Mouse (Mus musculus) frontal cortex, postnatal 36 days (tissue): ENCODE data around the gene Ldlrad3.

Experiments
- DNase-seq, 2 experiments: peaks; one replicate each; pipeline ENCODE4 v3.0.0; 2022; ENCODE audit warnings: low spot score in 2 of 2

Ldlrad3 gene

GRCm38 (mm10) chr2:102073266-102074037 is 112.7 kb downstream of the Ldlrad3 start:
- DNase-seq, result no peak

- DNase-seq, result no peak
These were observed 113.3 kb downstream of the Ldlrad3 start for GRCm38 (mm10) chr2:102072859-102073258.

- peak; percentile 36 to 59 for DNase-seq
These were observed 115.0 kb downstream of the Ldlrad3 start for GRCm38 (mm10) chr2:102071022-102071717.

GRCm38 (mm10) chr2:102064826-102065441 is 121.3 kb downstream of the Ldlrad3 start:
- no peak for DNase-seq

GRCm38 (mm10) chr2:102063906-102064505 is 122.2 kb downstream of the Ldlrad3 start:
- DNase-seq, result no peak

GRCm38 (mm10) chr2:102062861-102063468 is 123.2 kb downstream of the Ldlrad3 start:
- no peak for DNase-seq

GRCm38 (mm10) chr2:102061921-102062320 is 124.3 kb downstream of the Ldlrad3 start:
- no peak for DNase-seq

GRCm38 (mm10) chr2:102057746-102058145 is 128.4 kb downstream of the Ldlrad3 start:
- no peak for DNase-seq

GRCm38 (mm10) chr2:102057029-102057685 is 129.0 kb downstream of the Ldlrad3 start:
- DNase-seq, result peak; percentile 52 to 71

- no peak for DNase-seq
These were observed 130.0 kb downstream of the Ldlrad3 start for GRCm38 (mm10) chr2:102056144-102056543.

- DNase-seq, result peak; percentile 78
These were observed 133.1 kb downstream of the Ldlrad3 start for GRCm38 (mm10) chr2:102052951-102053660.

GRCm38 (mm10) chr2:102052353-102052752 is 133.8 kb downstream of the Ldlrad3 start:
- DNase-seq, result no peak

- DNase-seq, result no peak
These were observed 136.2 kb downstream of the Ldlrad3 start for GRCm38 (mm10) chr2:102049866-102050550.

- DNase-seq, result no peak
These were observed 137.6 kb downstream of the Ldlrad3 start for GRCm38 (mm10) chr2:102048296-102049175.

- DNase-seq, result no peak
These were observed 139.7 kb downstream of the Ldlrad3 start for GRCm38 (mm10) chr2:102046481-102046880.

- DNase-seq, result no peak
These were observed 145.7 kb downstream of the Ldlrad3 start for GRCm38 (mm10) chr2:102040456-102040855.

- DNase-seq, result no peak
These were observed 146.2 kb downstream of the Ldlrad3 start for GRCm38 (mm10) chr2:102040011-102040410.

GRCm38 (mm10) chr2:102038895-102039667 is 147.1 kb downstream of the Ldlrad3 start:
- DNase-seq, result no peak
